Mouse (Mus musculus) heart, adult 2 months (tissue): ENCODE data around the gene 1700123O20Rik. TPM values are rescaled to one million over a fixed set of nuclear protein-coding genes. Genes with fewer than 3 reads are reported as not detected.

Experiments used
- DNase-seq, 2 experiments: peaks; one replicate each; pipeline ENCODE4 v3.0.0; 2021
- H3K27ac ChIP-seq: fragments of 200-600 bp; 2 replicates; pipeline ENCODE4 v1.8.1; 2022
- H3K27me3 ChIP-seq: fragments of 200-500 bp; 2 replicates; pipeline ENCODE4 v1.6.1; 2012; ENCODE audit warnings: mild to moderate bottlenecking, low read length, inconsistent platforms, mixed read lengths; ENCODE audit not compliant: control insufficient read depth, insufficient read depth
- H3K36me3 ChIP-seq: fragments of 200-500 bp; 2 replicates; pipeline ENCODE4 v1.6.1; 2012; ENCODE audit warnings: low read length, inconsistent platforms; ENCODE audit not compliant: control insufficient read depth, insufficient read depth
- H3K4me1 ChIP-seq: fragments of 200-500 bp; 2 replicates; pipeline ENCODE4 v1.6.1; 2011; ENCODE audit warnings: low read length; ENCODE audit not compliant: control insufficient read depth, insufficient read depth
- H3K4me3 ChIP-seq: fragments of 200-600 bp; 2 replicates; pipeline ENCODE4 v1.8.1; 2022
- H3K79me2 ChIP-seq: fragments of 200-500 bp; replicated peaks from 2 replicates; pipeline ENCODE4 v1.6.1; 2012; ENCODE audit warnings: mild to moderate bottlenecking, inconsistent platforms, low read length, moderate library complexity, mixed read lengths; ENCODE audit not compliant: control insufficient read depth, insufficient read depth
- H3K9ac ChIP-seq: fragments of 200-500 bp; 2 replicates; pipeline ENCODE4 v1.6.1; 2012; ENCODE audit warnings: low read depth, mild to moderate bottlenecking, control low read depth, inconsistent platforms, low read length, mixed read lengths
- CTCF ChIP-seq: fragments of 200-600 bp; IDR thresholded peaks from 2 replicates; pipeline ENCODE4 v1.8.1; 2022; ENCODE audit warnings: antibody characterized with exemption, mild to moderate bottlenecking, moderate library complexity
- EP300 ChIP-seq: fragments of 200-500 bp; IDR thresholded peaks from 2 replicates; pipeline ENCODE4 v1.6.1; 2011; ENCODE audit warnings: low read depth, low read length, control low read depth; ENCODE audit not compliant: insufficient read depth
- POLR2A ChIP-seq: fragments of 200-500 bp; IDR thresholded peaks from 2 replicates; pipeline ENCODE4 v1.6.1; 2011; ENCODE audit warnings: mild to moderate bottlenecking, low read depth, low read length, control low read depth; ENCODE audit not compliant: insufficient read depth
- WGBS: fragments of 180-500 bp; shearing (Covaris S2); methylation state at CpG from one replicate; pipeline ENCODE4 v1.1.7; 2018; 5-methylcytosine and 5-hydroxymethylcytosine counted together
- intact Hi-C: fragments of 180-260 bp; cut with DNase I; formaldehyde crosslinking; loops from one replicate; pipeline ENCODE4 v1.15.1; 2025
- microRNA-seq, 2 experiments: library from miRNA; unstranded; fragments of <30 nt; microRNA quantifications; one replicate each; pipeline ENCODE4 v1.2.0; 2021
- polyA plus RNA-seq: library from polyadenylated mRNA; depleted of rRNA; stranded (reverse); fragments of >200 nt; gene quantifications from 2 replicates; pipeline ENCODE4 v1.2.3, GENCODE M21; 2012; rRNA removed
- total RNA-seq, 2 experiments: library from RNA; stranded (reverse); gene quantifications; 2 replicates each; pipeline ENCODE4 v1.2.3; 2021

The 1700123O20Rik gene
- total and polyA plus RNA-seq, 3 experiments = 12.5 to 18.2 (median 13.3) TPM

- H3K27ac ChIP-seq = no peak overlapping the region
- H3K79me2 ChIP-seq = no peaks in the 10 kb centered on the region
- no peaks in the 10 kb centered on the region for H3K27me3 ChIP-seq
- H3K36me3 ChIP-seq = no peaks in the 10 kb centered on the region
- WGBS = 86% methylated on average over 8 of the region's 8 CpGs
- intact Hi-C loops = no loop called here
- H3K4me3 ChIP-seq = no peak overlapping the region
- TF ChIP-seq EP300 (no peak), POLR2A (no peak), CTCF (no peak)
- no peaks in the 10 kb centered on the region for H3K4me1 ChIP-seq
- H3K9ac ChIP-seq = no peak overlapping the region
- no peak for DNase-seq
Observed at GRCm38 (mm10) chr14:54732206-54732605, 46.2 kb downstream of the 1700123O20Rik start.

DNA sequence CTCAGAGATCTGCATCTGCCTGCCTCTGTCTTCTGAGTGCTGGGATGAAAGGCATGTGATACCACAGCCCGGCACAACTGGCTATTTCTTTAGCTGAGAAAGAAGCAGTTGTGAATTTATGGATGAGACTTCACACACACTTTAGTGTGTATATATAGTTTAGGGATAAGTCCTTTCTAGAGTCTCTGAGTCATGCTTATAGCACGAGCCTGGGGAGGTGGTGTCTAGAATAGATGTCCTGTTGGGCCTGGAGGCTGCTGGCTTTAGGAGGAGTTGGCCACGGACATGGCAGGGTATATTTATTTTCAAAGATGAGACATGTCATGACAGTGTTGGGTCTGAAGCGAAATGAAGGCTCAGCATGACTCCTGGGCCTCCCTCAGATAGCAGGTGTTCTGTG lies 48.0 kb downstream of the 1700123O20Rik start:
- Histone ChIP-seq H3K9ac (no peak overlapping the region), H3K27me3 (no peaks in the 10 kb centered on the region), H3K4me3 (no peak overlapping the region), H3K36me3 (no peaks in the 10 kb centered on the region), H3K27ac (no peak overlapping the region), H3K4me1 (no peaks in the 10 kb centered on the region), H3K79me2 (no peaks in the 10 kb centered on the region)
- intact Hi-C loops = no loop called here
- WGBS = 77% methylated on average over 4 of the region's 4 CpGs
- DNase-seq = no peak
- TF ChIP-seq CTCF (no peak), POLR2A (no peak), EP300 (no peak)

GRCm38 (mm10) chr14:54735221-54735620 lies 49.2 kb downstream of the 1700123O20Rik start:
- Histone ChIP-seq H3K9ac (no peak overlapping the region), H3K4me3 (no peak overlapping the region), H3K36me3 (no peaks in the 10 kb centered on the region), H3K27me3 (no peaks in the 10 kb centered on the region), H3K79me2 (no peaks in the 10 kb centered on the region), H3K27ac (no peak overlapping the region), H3K4me1 (no peaks in the 10 kb centered on the region)
- WGBS = 41% methylated on average over 4 of the region's 4 CpGs
- no peak for DNase-seq
- TF ChIP-seq POLR2A (no peak), EP300 (no peak), CTCF (no peak)
- intact Hi-C loops = no loop called here

GRCm38 (mm10) chr14:54736555-54737552 lies 50.8 kb downstream of the 1700123O20Rik start:
- TF ChIP-seq CTCF (no peak), EP300 (no peak), POLR2A (no peak)
- Histone ChIP-seq H3K4me3 (no peak overlapping the region), H3K36me3 (no peaks in the 10 kb centered on the region), H3K9ac (no peak overlapping the region), H3K27me3 (no peaks in the 10 kb centered on the region), H3K4me1 (no peaks in the 10 kb centered on the region), H3K27ac (no peak overlapping the region), H3K79me2 (no peaks in the 10 kb centered on the region)
- intact Hi-C loops = no loop called here
- WGBS = 58% methylated on average over 14 of the region's 14 CpGs
- DNase-seq = no peak

- H3K79me2 ChIP-seq = no peaks in the 10 kb centered on the region
- TF ChIP-seq POLR2A (no peak), EP300 (no peak), CTCF (no peak)
- WGBS = 88% methylated on average over 10 of the region's 10 CpGs
- H3K9ac ChIP-seq = no peak overlapping the region
- DNase-seq = no peak
- H3K4me1 ChIP-seq = no peaks in the 10 kb centered on the region
- H3K27me3 ChIP-seq = no peaks in the 10 kb centered on the region
- H3K36me3 ChIP-seq = no peaks in the 10 kb centered on the region
- intact Hi-C loops = no loop called here
- no peak overlapping the region for H3K27ac ChIP-seq
- no peak overlapping the region for H3K4me3 ChIP-seq
Observed at GRCm38 (mm10) chr14:54737634-54738033, 51.6 kb downstream of the 1700123O20Rik start.

Small RNA genes lying within 50 kb of the gene (microRNA-seq; reads per million reads assigned to microRNA genes)
- gene Mir6948 = 0 reads per million in 2 experiments

Other genes with a start within 250 kb of the 1700123O20Rik start
- gene Lrp10, start 222.1 kb upstream of the 1700123O20Rik start, total RNA-seq = 10 to 100 TPM; 47.6 to 60.6 TPM
- 61.3 and 72.4 TPM in 2 replicates for gene Lrp10, start 222.1 kb upstream of the 1700123O20Rik start, polyA plus RNA-seq
- not detected for gene Rem2, start 210.1 kb upstream of the 1700123O20Rik start, total RNA-seq
- gene Rem2, start 210.1 kb upstream of the 1700123O20Rik start, polyA plus RNA-seq = not detected in 2 replicates
- 10 to 100 TPM; 27.4 to 29.7 TPM for gene Prmt5, start 168.7 kb upstream of the 1700123O20Rik start, total RNA-seq
- 26.8 and 35.8 TPM in 2 replicates for gene Prmt5, start 168.7 kb upstream of the 1700123O20Rik start, polyA plus RNA-seq
- 1 to 10 TPM; 3.5 to 3.8 TPM for gene Haus4, start 131.6 kb upstream of the 1700123O20Rik start, total RNA-seq
- 3.2 and 4.1 TPM in 2 replicates for gene Haus4, start 131.6 kb upstream of the 1700123O20Rik start, polyA plus RNA-seq
- gene Ajuba, start 108.7 kb upstream of the 1700123O20Rik start, total RNA-seq = 1 to 10 TPM; 4.6 to 4.8 TPM
- gene Ajuba, start 108.7 kb upstream of the 1700123O20Rik start, polyA plus RNA-seq = 7.8 and 13.4 TPM in 2 replicates
- 1 to 10 TPM; 5.9 to 6.4 TPM for gene 4931414P19Rik, start 80.2 kb upstream of the 1700123O20Rik start, total RNA-seq
- 2.4 and 4.4 TPM in 2 replicates for gene 4931414P19Rik, start 80.2 kb upstream of the 1700123O20Rik start, polyA plus RNA-seq
- 100 to 1,000 TPM; 164 to 187 TPM for gene Psmb5, start 68.2 kb upstream of the 1700123O20Rik start, total RNA-seq
- 180 and 209 TPM in 2 replicates for gene Psmb5, start 68.2 kb upstream of the 1700123O20Rik start, polyA plus RNA-seq
- gene Psmb11, start 64.8 kb upstream of the 1700123O20Rik start, total RNA-seq = not detected
- not detected in 2 replicates for gene Psmb11, start 64.8 kb upstream of the 1700123O20Rik start, polyA plus RNA-seq
- not detected for gene Gm17606, start 45.3 kb upstream of the 1700123O20Rik start, total RNA-seq
- gene Gm17606, start 45.3 kb upstream of the 1700123O20Rik start, polyA plus RNA-seq = not detected in 2 replicates
- under 1 TPM; 0.18 to 0.31 TPM for gene Cdh24, start 44.9 kb upstream of the 1700123O20Rik start, total RNA-seq
- gene Cdh24, start 44.9 kb upstream of the 1700123O20Rik start, polyA plus RNA-seq = 1.00 and 1.1 TPM in 2 replicates
- gene Acin1, start 715 bp downstream of the 1700123O20Rik start, total RNA-seq = 10 to 100 TPM; 72.3 to 84.9 TPM
- gene Acin1, start 715 bp downstream of the 1700123O20Rik start, polyA plus RNA-seq = 59.9 and 78.7 TPM in 2 replicates
- gene Gm29776, start 12.6 kb downstream of the 1700123O20Rik start, total RNA-seq = not detected
- gene Gm29776, start 12.6 kb downstream of the 1700123O20Rik start, polyA plus RNA-seq = 0.04 and 0.09 TPM in 2 replicates
- not detected for gene Cebpe, start 26.0 kb downstream of the 1700123O20Rik start, total RNA-seq
- gene Cebpe, start 26.0 kb downstream of the 1700123O20Rik start, polyA plus RNA-seq = 0.08 and 0.15 TPM in 2 replicates
- gene Slc7a8, start 95.7 kb downstream of the 1700123O20Rik start, total RNA-seq = 1 to 10 TPM; 2.6 to 3.3 TPM
- 2.7 and 3.7 TPM in 2 replicates for gene Slc7a8, start 95.7 kb downstream of the 1700123O20Rik start, polyA plus RNA-seq
- not detected for gene Rnf212b, start 127.9 kb downstream of the 1700123O20Rik start, total RNA-seq
- gene Rnf212b, start 127.9 kb downstream of the 1700123O20Rik start, polyA plus RNA-seq = 0.21 and 0.35 TPM in 2 replicates
- gene Homez, start 184.7 kb downstream of the 1700123O20Rik start, total RNA-seq = 1 to 10 TPM; 4.1 to 7.2 TPM
- gene Homez, start 184.7 kb downstream of the 1700123O20Rik start, polyA plus RNA-seq = 2.6 and 3.1 TPM in 2 replicates
- gene Ppp1r3e, start 191.3 kb downstream of the 1700123O20Rik start, total RNA-seq = 1 to 10 TPM; 2.8 to 3.4 TPM
- 4.8 and 4.9 TPM in 2 replicates for gene Ppp1r3e, start 191.3 kb downstream of the 1700123O20Rik start, polyA plus RNA-seq
- gene Bcl2l2, start 197.2 kb downstream of the 1700123O20Rik start, total RNA-seq = 10 to 100 TPM; 42.4 to 45.0 TPM
- gene Bcl2l2, start 197.2 kb downstream of the 1700123O20Rik start, polyA plus RNA-seq = 29.2 and 44.4 TPM in 2 replicates
- gene Gm20521, start 197.2 kb downstream of the 1700123O20Rik start, total RNA-seq = 1 to 10 TPM; 3.2 to 6.1 TPM
- gene Gm20521, start 197.2 kb downstream of the 1700123O20Rik start, polyA plus RNA-seq = not detected in 2 replicates
- 10 to 100 TPM; 51.4 to 52.2 TPM for gene Pabpn1, start 206.3 kb downstream of the 1700123O20Rik start, total RNA-seq
- 66.2 and 91.7 TPM in 2 replicates for gene Pabpn1, start 206.3 kb downstream of the 1700123O20Rik start, polyA plus RNA-seq
- 1 to 10 TPM; 1.7 to 2.3 TPM for gene Slc22a17, start 226.9 kb downstream of the 1700123O20Rik start, total RNA-seq
- 13.0 and 13.8 TPM in 2 replicates for gene Slc22a17, start 226.9 kb downstream of the 1700123O20Rik start, polyA plus RNA-seq
- 1 to 10 TPM; 1.9 to 3.0 TPM for gene Efs, start 239.9 kb downstream of the 1700123O20Rik start, total RNA-seq
- 5.1 and 5.4 TPM in 2 replicates for gene Efs, start 239.9 kb downstream of the 1700123O20Rik start, polyA plus RNA-seq
- not detected for gene Il25, start 246.5 kb downstream of the 1700123O20Rik start, total RNA-seq
- not detected in 2 replicates for gene Il25, start 246.5 kb downstream of the 1700123O20Rik start, polyA plus RNA-seq